Mouse (Mus musculus) forebrain, embryonic 15.5 days (tissue): ENCODE measurements at regions not wholly inside any gene's neighbourhood (a gene's known extent, or its start where the extent isn't known, plus 50 kb on each side); places are given as distances from the start of the nearest gene placed in this dataset.

Experiments
- ATAC-seq: fragments of 200-750 bp; cut with Nextera tagmentation; replicated peaks from 2 replicates; pipeline ENCODE4 v1.8.0; 2017; ENCODE audit warnings: mild to moderate bottlenecking, moderate TSS enrichment, moderate library complexity
- H3K27ac ChIP-seq: fragments of 300-500 bp; sonication (generic); replicated peaks from 2 replicates; pipeline ENCODE4 v1.5.1; 2015; ENCODE audit warnings: mild to moderate bottlenecking, inconsistent platforms
- H3K27me3 ChIP-seq: fragments of 300-500 bp; sonication (generic); 2 replicates; pipeline ENCODE4 v1.6.1; 2015; ENCODE audit warnings: inconsistent platforms
- H3K36me3 ChIP-seq: fragments of 300-500 bp; sonication (generic); 2 replicates; pipeline ENCODE4 v1.6.1; 2015; ENCODE audit warnings: mild to moderate bottlenecking, inconsistent platforms
- H3K4me1 ChIP-seq: fragments of 300-500 bp; sonication (generic); 2 replicates; pipeline ENCODE4 v1.6.1; 2015; ENCODE audit warnings: inconsistent platforms
- H3K4me2 ChIP-seq: fragments of 300-500 bp; sonication (generic); replicated peaks from 2 replicates; pipeline ENCODE4 v1.6.1; 2015; ENCODE audit warnings: mild to moderate bottlenecking, inconsistent platforms
- H3K4me3 ChIP-seq: fragments of 300-500 bp; sonication (generic); 2 replicates; pipeline ENCODE4 v1.5.1; 2015; ENCODE audit warnings: mild to moderate bottlenecking, inconsistent platforms
- H3K9ac ChIP-seq: fragments of 300-500 bp; sonication (generic); replicated peaks from 2 replicates; pipeline ENCODE4 v1.6.1; 2015; ENCODE audit warnings: mild to moderate bottlenecking, inconsistent platforms
- H3K9me3 ChIP-seq: fragments of 300-500 bp; sonication (generic); 2 replicates; pipeline ENCODE4 v1.6.1; 2016; ENCODE audit warnings: inconsistent platforms
- WGBS: fragments of 180-500 bp; shearing (Covaris S2); methylation state at CpG from one replicate; pipeline ENCODE4 v1.1.7; 2015; ENCODE audit warnings: mixed read lengths; 5-methylcytosine and 5-hydroxymethylcytosine counted together

- no peaks in the 10 kb centered on the region for H3K4me1 ChIP-seq
- no peak overlapping the region for H3K9ac ChIP-seq
- 93% methylated on average over 21 of the region's 21 CpGs for WGBS
- no peak overlapping the region for H3K4me2 ChIP-seq
- H3K9me3 ChIP-seq = no peaks in the 10 kb centered on the region
- H3K36me3 ChIP-seq = no peaks in the 10 kb centered on the region
- no peak overlapping the region for H3K4me3 ChIP-seq
- ATAC-seq = no peak
- H3K27ac ChIP-seq = no peak overlapping the region
- H3K27me3 ChIP-seq = no peaks in the 10 kb centered on the region
These were observed 295.3 kb upstream of the Atp2b1 start for GRCm38 (mm10) chr10:98618736-98619525.

GRCm38 (mm10) chr10:98624103-98624502, 290.1 kb upstream of the Atp2b1 start:
- no peaks in the 10 kb centered on the region for H3K27me3 ChIP-seq
- no peak overlapping the region for H3K4me2 ChIP-seq
- H3K4me3 ChIP-seq = no peak overlapping the region
- no peaks in the 10 kb centered on the region for H3K4me1 ChIP-seq
- no peak overlapping the region for H3K9ac ChIP-seq
- no peaks in the 10 kb centered on the region for H3K9me3 ChIP-seq
- ATAC-seq = no peak
- 96% methylated on average over 1 of the region's 1 CpGs for WGBS
- H3K27ac ChIP-seq = no peak overlapping the region
- H3K36me3 ChIP-seq = no peaks in the 10 kb centered on the region

- no peaks in the 10 kb centered on the region for H3K9me3 ChIP-seq
- no peak for ATAC-seq
- no peak overlapping the region for H3K9ac ChIP-seq
- no peak overlapping the region for H3K4me3 ChIP-seq
- H3K4me2 ChIP-seq = no peak overlapping the region
- H3K36me3 ChIP-seq = no peaks in the 10 kb centered on the region
- no peaks in the 10 kb centered on the region for H3K4me1 ChIP-seq
- H3K27me3 ChIP-seq = no peaks in the 10 kb centered on the region
- H3K27ac ChIP-seq = no peak overlapping the region
- 73% methylated on average over 12 of the region's 12 CpGs for WGBS
These were observed 289.4 kb upstream of the Atp2b1 start for GRCm38 (mm10) chr10:98624681-98625321.

GRCm38 (mm10) chr10:98628191-98628590, 286.0 kb upstream of the Atp2b1 start:
- no peaks in the 10 kb centered on the region for H3K9me3 ChIP-seq
- 94% methylated on average over 1 of the region's 1 CpGs for WGBS
- no peaks in the 10 kb centered on the region for H3K27me3 ChIP-seq
- H3K4me1 ChIP-seq = no peaks in the 10 kb centered on the region
- no peak overlapping the region for H3K9ac ChIP-seq
- ATAC-seq = no peak
- no peak overlapping the region for H3K27ac ChIP-seq
- H3K36me3 ChIP-seq = no peaks in the 10 kb centered on the region
- no peak overlapping the region for H3K4me2 ChIP-seq
- H3K4me3 ChIP-seq = no peak overlapping the region

GRCm38 (mm10) chr10:98629248-98629647, 285.0 kb upstream of the Atp2b1 start:
- H3K4me3 ChIP-seq = no peak overlapping the region
- no peak overlapping the region for H3K9ac ChIP-seq
- no peaks in the 10 kb centered on the region for H3K9me3 ChIP-seq
- H3K4me1 ChIP-seq = no peaks in the 10 kb centered on the region
- no peak overlapping the region for H3K4me2 ChIP-seq
- no peaks in the 10 kb centered on the region for H3K27me3 ChIP-seq
- WGBS = 73% methylated on average over 3 of the region's 3 CpGs
- ATAC-seq = no peak
- no peak overlapping the region for H3K27ac ChIP-seq
- H3K36me3 ChIP-seq = no peaks in the 10 kb centered on the region

GRCm38 (mm10) chr10:98637759-98638611, 276.2 kb upstream of the Atp2b1 start:
- no peak overlapping the region for H3K4me3 ChIP-seq
- H3K4me2 ChIP-seq = no peak overlapping the region
- no peaks in the 10 kb centered on the region for H3K9me3 ChIP-seq
- 82% methylated on average over 14 of the region's 14 CpGs for WGBS
- H3K36me3 ChIP-seq = no peaks in the 10 kb centered on the region
- no peaks in the 10 kb centered on the region for H3K4me1 ChIP-seq
- no peak overlapping the region for H3K27ac ChIP-seq
- H3K9ac ChIP-seq = no peak overlapping the region
- ATAC-seq = no peak
- no peaks in the 10 kb centered on the region for H3K27me3 ChIP-seq

- Histone ChIP-seq H3K9me3 (no peaks in the 10 kb centered on the region), H3K9ac (no peak overlapping the region), H3K27me3 (no peaks in the 10 kb centered on the region), H3K4me3 (no peak overlapping the region), H3K36me3 (no peaks in the 10 kb centered on the region), H3K27ac (peak overlapping the region; percentile 71), H3K4me1 (peaks cover 11% of the 10 kb centered on the region), H3K4me2 (no peak overlapping the region)
- ATAC-seq = peak; percentile 90
- 79% methylated on average over 10 of the region's 10 CpGs for WGBS
These were observed 268.5 kb upstream of the Atp2b1 start for GRCm38 (mm10) chr10:98645681-98646122.

- no peaks in the 10 kb centered on the region for H3K9me3 ChIP-seq
- H3K27ac ChIP-seq = peak overlapping the region; percentile 71
- 32% methylated on average over 8 of the region's 8 CpGs for whole genome bisulfite sequencing
- H3K4me3 ChIP-seq = no peak overlapping the region
- H3K9ac ChIP-seq = no peak overlapping the region
- H3K4me1 ChIP-seq = peaks cover 11% of the 10 kb centered on the region
- peak; percentile 75 for ATAC-seq
- H3K36me3 ChIP-seq = no peaks in the 10 kb centered on the region
- H3K4me2 ChIP-seq = no peak overlapping the region
- no peaks in the 10 kb centered on the region for H3K27me3 ChIP-seq
These were observed 267.8 kb upstream of the Atp2b1 start for GRCm38 (mm10) chr10:98646311-98646999.

GRCm38 (mm10) chr10:98648710-98649245, 265.4 kb upstream of the Atp2b1 start:
- no peak overlapping the region for H3K27ac ChIP-seq
- H3K27me3 ChIP-seq = no peaks in the 10 kb centered on the region
- WGBS = 91% methylated on average over 7 of the region's 7 CpGs
- no peak overlapping the region for H3K4me3 ChIP-seq
- H3K36me3 ChIP-seq = no peaks in the 10 kb centered on the region
- peaks cover 11% of the 10 kb centered on the region for H3K4me1 ChIP-seq
- no peak overlapping the region for H3K9ac ChIP-seq
- H3K4me2 ChIP-seq = no peak overlapping the region
- no peak for ATAC-seq
- H3K9me3 ChIP-seq = no peaks in the 10 kb centered on the region

- Histone ChIP-seq H3K9me3 (no peaks in the 10 kb centered on the region), H3K4me2 (no peak overlapping the region), H3K36me3 (no peaks in the 10 kb centered on the region), H3K9ac (no peak overlapping the region), H3K4me3 (no peak overlapping the region), H3K27ac (no peak overlapping the region), H3K4me1 (peaks cover 11% of the 10 kb centered on the region), H3K27me3 (no peaks in the 10 kb centered on the region)
- WGBS = 97% methylated on average over 4 of the region's 4 CpGs
- no peak for ATAC-seq
These were observed 263.7 kb upstream of the Atp2b1 start for GRCm38 (mm10) chr10:98650533-98650932.

- Histone ChIP-seq H3K36me3 (no peaks in the 10 kb centered on the region), H3K27ac (no peak overlapping the region), H3K4me3 (no peak overlapping the region), H3K9ac (no peak overlapping the region), H3K27me3 (no peaks in the 10 kb centered on the region), H3K9me3 (no peaks in the 10 kb centered on the region), H3K4me1 (peaks cover 7% of the 10 kb centered on the region; the same call in 1 of the 2 replicates), H3K4me2 (no peak overlapping the region)
- no peak for ATAC-seq
- 78% methylated on average over 6 of the region's 6 CpGs for WGBS
These were observed 263.1 kb upstream of the Atp2b1 start for GRCm38 (mm10) chr10:98651127-98651526.
